Mouse (Mus musculus): ENCODE results near the gene Tpt1.

Gene Tpt1

DNA sequence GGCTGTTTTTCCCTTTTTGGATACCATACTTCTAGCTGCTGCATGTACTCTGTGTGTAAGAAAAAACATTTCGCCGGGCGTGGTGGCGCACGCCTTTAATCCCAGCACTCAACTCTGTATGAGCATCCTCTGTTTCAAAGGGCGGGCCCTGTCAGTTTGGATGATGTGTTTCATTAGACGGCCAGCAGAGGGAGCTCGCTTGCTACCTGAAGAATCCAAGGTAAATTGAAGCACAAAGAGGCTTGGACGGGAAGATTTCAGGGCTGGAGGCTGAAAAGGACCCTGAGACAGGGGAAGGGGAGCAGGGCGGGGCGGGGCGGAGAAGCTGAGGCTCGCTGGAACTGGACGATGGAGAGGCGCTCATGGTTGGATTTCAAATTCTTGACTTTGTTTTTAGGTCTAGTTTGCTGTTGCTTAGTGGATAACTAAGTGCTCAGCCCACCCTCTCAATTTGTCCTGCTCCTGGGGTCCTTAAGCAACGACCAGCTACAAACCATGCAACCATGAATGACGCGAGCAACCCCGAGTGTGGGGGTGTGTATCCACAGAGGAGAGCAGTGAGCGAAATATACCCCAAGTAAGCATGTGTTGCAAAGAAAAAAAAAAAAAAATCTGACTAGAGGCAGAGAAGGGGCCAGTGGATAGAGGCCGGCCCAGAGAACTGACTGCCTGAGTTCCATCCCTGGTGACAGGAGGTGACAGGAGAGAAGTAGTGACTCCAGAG lies 31.6 kb downstream of the Tpt1 start:
- in situ Hi-C loops (cut with MboI, MseI), result loop anchor here in 1 of 2 experiments (5.0 kb wide), 1 partner anchor 196 kb away; no protein-coding TSS in a partner anchor

DNA sequence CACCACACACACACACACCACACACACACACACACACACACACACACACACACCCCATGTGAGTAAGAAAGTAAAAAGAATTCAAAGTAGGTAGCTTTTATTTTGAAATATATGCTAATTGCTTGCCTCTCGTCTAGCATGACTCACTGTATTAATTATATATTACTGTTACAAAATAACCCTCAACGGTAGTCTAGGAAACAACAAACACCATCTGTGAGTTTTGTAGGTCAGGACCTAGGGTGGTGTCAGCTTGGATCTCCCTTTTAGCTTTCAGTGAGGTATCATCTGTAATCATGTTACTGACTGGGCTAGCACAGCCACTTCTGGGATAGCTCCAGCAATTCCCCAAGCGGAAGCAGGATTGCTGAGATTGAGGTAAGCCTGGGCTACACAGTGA lies 32.4 kb downstream of the Tpt1 start:
- in situ Hi-C loops (cut with MboI, MseI), result loop anchor here in 1 of 2 experiments (5.0 kb wide), 1 partner anchor 195 kb away; no protein-coding TSS in a partner anchor

DNA sequence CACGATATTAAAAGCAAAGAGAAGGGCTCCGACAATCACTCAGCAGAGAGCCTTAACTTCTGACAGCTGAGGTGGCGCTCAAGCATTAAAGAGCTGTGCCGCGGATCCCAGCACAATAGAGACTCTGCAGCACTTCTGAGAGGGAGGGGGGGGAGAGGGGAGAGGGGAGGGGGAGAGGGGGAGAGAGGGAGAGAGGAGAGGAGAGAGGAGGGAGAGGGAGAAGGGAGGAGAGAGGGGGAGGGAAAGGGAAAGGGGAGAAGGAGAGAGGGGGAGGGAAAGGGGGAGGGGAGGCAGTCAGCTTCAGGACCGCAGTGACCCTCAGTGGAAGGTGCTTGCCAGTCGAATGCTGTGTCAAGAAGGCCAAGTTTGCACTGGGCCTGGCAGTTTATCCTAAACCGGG lies 34.1 kb downstream of the Tpt1 start:
- in situ Hi-C loops (cut with MboI, MseI), result loop anchor here in 1 of 2 experiments (5.0 kb wide), 1 partner anchor 193 kb away; no protein-coding TSS in a partner anchor

DNA sequence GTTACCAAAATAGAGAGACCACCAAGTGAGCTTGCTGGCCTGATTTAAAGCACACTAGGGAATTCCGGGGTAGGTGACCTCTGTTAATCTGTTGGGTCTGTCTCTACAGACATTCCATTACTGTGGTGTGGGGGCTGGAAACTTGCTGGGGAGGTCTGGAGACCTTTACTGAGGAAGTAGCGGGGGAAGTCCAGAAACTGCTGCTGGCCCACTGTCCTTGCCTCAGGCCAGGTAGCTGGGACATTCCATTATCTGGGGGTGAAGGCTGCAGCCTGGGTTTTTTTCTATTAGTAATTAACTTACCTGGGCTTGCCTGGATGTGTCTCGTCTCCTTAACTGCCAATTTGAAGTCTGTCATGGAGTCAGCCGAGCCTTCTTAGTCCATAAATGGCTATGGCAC lies 37.0 kb downstream of the Tpt1 start:
- in situ Hi-C loops (cut with MboI, MseI), result no loop called here

DNA sequence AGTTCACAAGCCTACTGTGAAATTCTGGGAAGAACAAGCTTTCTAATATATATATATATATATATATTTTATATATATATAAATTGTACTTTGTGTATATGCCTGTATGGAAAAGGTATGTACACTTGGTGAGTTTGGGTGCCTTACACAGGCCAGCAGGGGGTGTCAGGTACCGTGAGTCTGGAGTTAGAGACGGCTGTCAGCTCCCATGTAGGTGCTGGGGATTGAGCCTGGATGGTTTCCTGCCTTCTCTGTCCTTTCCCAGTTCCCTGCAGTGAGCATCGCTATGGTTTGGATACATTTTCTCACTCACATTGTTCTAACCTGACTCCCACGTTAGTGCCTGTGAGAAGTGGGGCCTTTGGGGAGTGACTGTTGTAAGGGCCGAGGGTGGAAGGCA lies 38.4 kb downstream of the Tpt1 start:
- in situ Hi-C loops (cut with MboI, MseI), result no loop called here

DNA sequence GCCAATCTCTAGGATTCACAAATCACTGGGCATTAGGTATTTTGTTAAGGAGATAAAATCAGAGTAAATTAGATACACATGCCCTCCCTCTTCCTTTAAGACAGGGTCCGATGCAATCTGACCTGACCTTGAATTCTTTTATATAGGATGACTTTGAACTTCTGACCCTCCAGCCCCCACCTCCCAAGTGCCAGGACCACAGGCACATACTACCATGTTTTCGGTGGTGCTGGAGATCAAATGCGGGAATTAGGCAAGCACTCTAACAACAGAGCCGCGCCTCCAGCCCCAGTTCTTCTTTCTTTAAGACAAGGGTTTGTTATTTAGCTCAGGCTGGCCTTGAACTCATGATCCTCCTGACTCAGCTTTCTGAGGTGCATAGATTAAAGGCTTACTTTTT lies 39.0 kb downstream of the Tpt1 start:
- in situ Hi-C loops (cut with MboI, MseI), result no loop called here

DNA sequence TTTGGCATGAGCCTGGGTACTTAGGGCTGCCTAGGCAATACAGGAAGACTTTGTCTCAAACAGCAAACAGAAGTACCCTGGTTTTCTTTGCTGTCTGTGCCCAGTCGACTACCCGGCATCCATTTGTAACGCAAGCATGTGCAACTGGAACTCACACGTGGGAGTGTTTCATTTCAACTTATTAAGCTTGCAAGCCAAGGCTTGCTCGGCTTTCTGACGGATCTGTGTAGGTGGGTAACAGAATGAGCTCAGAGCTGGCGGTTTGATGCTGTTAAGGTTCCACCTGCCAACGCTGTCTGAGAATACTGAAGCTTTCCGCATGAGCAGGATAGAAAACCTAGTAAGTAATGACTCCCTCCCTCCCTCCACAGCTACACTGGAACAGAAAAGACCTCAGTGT lies 47.2 kb downstream of the Tpt1 start:
- in situ Hi-C loops (cut with MboI, MseI), result loop anchor here in 1 of 2 experiments (10.0 kb wide), 1 partner anchor 583 kb away; no protein-coding TSS in a partner anchor
